Mouse (Mus musculus): ENCODE data around the gene Gps2.
A peak's percentile ranks its signal among the peaks of the same experiment; 100 is the strongest.
"Not testable (repeated sequence)": the region's sequence is repeated elsewhere in the genome, so short reads cannot be mapped to it uniquely, and the experiment has no call there.

The Gps2 gene

DNA sequence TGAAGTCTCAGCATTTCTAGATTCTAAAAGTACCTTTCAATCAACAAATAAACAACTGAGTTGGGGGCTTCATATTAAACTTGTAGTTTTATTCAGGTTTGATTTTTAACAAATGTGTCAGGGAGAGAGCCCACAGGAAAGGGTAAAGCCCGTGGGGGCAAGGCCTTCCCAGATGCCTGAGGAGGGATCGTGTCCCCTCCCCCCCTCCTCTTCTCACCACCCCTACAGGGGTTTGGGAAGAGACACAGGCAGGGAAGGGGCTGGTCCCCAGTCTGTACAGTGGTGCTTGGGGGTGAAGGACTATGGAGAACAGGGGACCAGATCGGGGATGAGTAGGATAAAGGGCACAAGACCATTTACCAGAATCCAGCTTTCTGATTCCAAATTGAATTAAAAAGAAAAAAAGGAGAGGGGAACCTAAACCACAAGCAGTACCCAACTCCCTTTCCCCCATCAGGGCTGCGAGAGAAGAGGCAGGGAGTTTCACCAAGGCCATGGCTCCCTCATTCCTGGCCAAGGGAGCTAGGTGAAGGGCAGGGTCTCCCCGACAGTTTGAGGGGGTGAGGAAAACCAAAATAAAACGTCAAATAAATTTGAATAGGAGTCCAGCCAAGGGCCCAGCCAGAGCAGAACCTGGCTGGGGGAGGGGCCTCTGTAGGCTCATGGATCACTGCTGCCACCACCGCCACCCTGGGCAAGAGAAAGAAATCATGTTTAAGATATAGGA, 3.1 kb downstream of the Gps2 start:
- DNase-seq (ENCODE audit: low spot score) = not testable (repeated sequence)

DNA sequence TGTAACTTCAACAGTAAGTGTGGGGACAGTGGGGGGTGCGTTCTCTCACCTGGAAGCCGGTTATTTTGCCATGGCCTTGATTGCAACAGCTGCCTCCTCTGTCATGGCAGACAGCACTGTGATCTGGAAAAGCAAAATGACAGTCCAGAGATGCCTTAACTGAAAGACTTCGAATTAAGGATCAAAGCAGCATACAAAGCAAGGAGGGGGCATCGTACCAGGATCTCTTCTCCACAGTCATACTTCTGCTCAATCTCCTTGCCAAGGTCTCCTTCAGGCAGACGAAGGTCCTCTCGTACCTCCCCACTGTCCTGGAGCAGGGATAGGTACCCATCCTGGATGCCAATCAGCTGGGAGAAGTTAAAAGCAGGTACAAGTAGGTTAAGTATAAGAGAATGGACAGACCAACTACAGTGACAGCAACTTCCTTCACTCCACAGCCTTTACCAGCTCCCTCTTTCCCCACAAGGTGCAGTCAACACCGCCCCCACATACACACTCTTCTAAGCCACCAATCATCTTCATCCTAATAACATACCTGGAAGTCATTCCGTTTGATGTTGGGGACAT, 3.8 kb downstream of the Gps2 start:
- no peak for DNase-seq (ENCODE audit: low spot score)

DNA sequence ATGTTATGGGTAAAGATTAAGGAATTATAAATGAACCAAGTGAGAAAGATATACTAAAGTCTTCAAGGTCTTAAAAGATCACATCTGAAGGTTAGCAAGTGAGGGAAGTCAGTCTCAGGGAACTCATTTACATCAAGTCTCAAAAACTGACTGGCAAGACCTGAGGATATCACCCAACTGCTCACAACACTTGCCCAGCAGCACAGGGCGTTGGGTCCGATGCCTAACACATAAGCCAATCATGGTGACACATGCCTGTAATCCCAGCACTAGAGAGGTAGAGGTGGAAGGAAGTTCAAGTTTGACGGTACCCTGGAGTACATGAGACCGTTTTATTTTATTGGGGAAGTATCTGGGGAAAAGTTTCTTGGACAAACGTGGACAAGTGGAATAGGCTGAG, 4.4 kb downstream of the Gps2 start:
- no peak for DNase-seq (ENCODE audit: low spot score)

DNA sequence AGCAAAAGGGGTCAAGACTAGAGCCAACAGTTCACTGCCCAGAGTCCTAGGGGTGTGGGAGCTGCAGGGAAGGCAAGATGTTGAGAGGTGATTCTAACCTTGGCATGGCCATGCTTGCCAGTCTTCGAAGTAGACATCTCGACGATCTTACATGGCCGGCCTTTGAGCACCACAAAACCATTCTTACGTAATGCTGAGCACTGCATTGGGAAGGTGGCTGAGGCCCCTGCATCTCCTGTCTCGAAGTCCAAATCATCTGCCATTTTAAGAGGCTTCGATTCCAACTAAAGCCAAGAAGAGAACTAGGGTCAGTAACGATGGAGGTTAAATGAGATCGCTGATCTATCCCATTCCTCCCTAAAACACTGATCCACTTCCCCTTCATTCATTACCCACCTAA, 5.4 kb downstream of the Gps2 start:
- DNase-seq (ENCODE audit: low spot score) = no peak

DNA sequence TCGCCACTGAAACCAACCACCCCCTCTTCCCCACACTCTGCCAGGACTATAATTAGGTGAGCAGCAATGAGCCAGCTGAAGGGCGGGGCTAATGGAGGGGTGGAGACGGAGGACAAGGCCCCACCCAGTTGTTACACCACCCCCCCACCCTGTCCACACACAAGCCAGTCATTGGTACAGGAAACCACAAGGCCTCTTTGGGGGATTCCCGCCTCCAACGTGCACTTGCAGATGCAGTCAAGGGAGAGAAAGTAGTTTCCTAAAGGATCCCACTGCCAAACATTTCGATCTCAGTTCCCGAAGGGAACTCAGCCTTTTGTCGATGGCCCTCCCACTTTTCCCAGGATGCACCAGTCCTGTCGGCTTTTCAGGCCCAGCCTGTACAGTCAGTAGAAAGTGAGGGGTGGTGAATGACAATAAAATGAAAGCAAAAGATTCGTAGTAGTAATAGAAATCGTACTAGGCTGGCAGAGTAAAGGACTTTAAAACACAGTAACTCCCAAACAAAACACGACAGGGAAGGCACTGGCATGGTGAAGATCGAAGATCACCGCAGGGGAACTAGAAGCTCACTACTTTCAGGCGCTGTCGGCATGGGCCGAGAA, 6.1 kb downstream of the Gps2 start:
- peak; percentile 74 for DNase-seq (ENCODE audit: low spot score)

DNA sequence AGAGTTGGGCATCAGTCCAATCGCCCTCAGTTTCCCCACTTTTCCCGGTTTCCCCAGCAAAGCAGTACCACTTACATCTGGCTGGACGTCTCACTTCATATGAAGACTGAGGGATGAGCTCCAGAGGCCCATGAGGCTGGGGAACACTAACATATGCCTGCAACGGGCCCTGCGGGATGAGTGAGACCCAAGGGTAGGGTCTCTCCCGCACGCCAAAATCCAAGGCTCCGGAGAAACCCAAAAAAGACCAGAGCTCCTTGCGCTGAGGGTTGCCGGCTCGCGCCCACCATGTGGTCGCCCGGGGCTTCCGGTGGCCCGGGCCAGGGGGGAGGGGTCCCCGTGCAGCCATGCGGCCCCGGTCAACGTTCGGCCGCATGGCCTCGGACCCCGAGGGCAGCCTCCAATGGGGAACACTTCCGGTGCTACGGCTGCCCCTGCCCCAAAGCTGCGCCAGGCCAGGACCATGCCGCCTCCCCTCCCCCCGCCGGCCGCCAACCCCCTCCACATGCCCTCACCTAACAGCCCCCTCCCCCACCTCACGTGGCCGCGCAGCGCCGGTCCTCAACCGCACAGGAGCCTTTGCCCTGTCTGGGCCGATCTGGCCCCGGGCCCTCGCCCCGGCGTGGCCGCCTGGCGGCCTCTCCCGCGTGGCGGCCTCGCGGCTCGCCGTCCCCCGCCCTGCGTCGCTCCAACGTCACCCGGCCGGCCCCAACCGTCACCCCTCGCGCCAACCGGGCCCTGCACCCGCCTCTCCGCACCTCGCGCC, 6.8 kb downstream of the Gps2 start:
- peak; percentile 42 for DNase-seq (ENCODE audit: low spot score)

DNA sequence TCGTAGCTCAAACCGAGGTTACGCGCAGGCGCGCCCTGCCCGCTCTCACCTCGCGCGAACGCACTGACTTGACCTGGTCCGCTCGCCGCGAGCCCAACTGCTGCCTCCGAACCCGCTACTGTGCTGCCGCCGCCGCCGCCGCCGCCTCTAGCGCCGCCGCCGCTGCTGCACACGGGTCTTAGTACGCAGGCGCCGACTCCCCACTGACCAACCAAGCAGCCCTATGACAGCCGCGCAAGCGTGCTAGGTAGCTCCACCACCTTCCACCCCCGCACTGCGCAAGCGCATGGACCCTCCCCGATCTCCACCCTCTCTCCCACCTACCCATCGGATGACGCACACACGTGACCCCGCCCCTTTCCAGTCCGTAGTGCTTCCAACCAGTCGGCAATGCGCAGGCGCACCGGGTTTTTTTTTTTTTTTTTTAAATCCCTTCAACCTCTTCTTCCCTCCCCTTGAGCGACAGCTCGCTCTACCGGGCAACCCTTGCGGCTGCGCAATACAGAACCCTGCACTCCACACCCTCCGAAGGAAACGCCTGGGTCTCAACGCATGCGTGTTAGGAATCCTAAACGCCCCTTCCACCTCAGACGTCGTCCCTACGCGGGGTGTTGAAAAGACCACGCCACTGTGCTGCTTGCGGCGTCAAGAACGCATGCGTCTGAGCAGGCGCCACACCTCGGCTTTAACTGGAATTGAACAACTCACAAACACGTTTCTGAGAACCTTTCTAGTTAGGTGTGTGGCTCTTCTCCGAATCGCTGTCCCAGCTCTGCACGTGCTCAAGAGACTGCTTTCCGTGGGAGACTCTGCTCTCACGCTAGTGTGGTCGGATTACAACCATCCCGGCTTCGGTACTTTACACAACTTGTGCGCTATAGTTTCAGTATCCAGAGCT, 7.7 kb downstream of the Gps2 start, which contains the start of gene Eif5a:
TSS of gene Eif5a (minus strand) at position 845 of the 898 bp plus-strand sequence.
- peak; percentile 100 for DNase-seq (ENCODE audit: low spot score)

DNA sequence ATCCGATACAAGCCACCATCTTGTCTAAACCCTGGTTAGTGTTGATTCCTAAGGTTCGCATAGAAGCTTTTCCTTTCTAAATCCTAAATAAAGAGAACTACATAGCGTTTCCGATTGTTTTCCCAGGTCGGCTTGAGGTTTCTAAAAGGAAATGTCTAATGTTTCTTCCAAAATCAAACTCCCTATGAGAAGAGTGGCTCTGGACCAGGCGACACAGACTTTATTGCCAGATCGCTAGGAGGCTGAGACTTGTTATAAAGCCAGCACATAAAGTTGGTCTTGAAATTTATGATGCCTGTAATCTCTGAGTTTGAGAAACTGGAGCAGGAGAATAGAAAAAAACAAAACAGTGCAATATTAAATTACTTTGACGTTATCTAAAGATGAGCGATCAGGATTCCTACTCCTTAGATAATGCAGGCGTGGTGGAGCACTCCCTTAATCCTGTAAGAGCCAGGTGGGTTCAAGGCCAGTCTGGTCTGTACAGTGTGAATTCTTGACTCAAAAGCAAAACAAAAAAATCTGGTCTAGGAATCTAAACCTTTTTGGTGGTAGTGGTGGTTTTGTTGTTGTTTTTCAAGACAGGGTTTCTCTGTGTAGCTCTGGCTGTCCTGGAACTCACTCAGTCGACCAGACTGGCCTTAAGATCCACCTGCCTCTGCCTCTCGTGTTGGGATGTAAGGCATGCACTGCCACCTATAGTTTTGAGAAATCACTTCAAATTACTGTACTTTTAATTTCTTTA, 8.5 kb downstream of the Gps2 start:
- no peak for DNase-seq (ENCODE audit: low spot score)

DNA sequence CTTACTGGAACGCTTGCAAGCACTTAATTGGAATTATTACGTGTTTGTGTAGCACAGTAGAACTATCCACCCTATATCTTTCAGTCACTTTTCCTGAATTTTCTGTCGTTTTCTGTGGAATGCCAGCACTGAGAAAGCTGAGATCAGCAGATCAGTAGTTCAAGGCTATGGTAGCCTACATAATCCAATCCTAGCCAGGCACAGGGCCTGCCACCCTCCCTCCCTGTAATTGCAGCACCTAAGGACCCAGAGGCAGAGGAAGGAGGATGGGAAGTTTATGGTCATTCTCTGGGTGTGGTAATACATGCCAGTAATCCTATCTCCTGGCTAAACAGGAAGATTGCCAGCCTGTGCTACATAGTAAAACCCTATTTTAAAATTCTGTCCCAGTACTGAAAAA, 9.1 kb downstream of the Gps2 start:
- no peak for DNase-seq (ENCODE audit: low spot score)

DNA sequence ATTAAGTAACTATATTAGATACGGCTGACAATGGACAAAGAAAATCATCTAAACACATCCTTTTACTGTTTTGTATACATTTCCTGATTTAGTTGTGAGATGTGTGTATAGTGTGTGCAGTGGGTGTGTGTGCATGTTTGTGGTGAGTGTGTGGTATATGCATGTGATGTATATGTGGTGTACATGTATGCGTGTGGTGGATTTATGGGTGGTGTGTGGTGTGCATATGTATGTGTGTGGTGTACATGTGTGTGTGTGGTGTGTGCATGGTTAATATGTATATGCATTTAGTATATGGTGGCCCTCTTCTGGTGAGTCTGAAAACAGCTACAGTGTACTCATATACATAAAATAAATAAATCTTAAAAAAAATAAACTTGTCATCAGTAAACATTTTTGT, 13.8 kb downstream of the Gps2 start:
- DNase-seq (ENCODE audit: low spot score) = no peak

DNA sequence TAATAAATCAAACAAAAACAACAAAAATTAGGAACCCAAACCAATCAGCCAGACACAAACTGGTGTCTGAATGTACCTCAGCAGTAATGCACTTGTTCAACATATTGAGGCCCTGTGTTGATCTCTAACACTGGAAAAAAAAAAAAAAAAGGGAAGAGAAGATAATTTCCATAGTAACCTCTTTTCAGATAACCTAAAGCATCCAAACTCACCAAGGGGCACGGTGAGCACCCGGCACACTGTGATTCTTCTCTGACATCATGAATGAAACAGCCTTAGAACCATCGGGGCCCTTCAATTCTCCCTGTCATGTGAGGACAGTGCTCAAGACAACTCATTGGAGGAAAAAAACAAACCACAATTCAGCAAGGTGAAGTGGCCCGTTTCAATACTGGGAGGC, 16.0 kb downstream of the Gps2 start:
- DNase-seq (ENCODE audit: low spot score) = no peak

DNA sequence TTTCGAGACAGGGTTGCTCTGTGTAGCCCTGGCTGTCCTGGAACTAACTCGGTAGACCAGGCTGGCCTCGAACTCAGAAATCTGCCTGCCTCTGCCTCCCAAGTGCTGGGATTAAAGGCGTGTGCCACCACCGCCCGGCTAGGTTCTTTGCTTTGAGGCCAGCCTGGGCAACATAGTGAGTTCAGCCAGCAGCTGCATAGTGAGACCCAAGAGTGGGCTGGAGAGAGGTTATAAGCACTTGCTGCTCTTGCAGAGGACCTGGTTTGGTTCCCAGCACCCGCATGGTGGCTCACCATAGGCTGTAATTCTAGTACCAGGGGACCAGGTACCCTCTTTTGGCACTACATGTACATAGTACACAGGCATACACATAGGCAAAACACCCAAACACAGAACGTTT, 16.5 kb downstream of the Gps2 start:
- not testable (repeated sequence) for DNase-seq (ENCODE audit: low spot score)

DNA sequence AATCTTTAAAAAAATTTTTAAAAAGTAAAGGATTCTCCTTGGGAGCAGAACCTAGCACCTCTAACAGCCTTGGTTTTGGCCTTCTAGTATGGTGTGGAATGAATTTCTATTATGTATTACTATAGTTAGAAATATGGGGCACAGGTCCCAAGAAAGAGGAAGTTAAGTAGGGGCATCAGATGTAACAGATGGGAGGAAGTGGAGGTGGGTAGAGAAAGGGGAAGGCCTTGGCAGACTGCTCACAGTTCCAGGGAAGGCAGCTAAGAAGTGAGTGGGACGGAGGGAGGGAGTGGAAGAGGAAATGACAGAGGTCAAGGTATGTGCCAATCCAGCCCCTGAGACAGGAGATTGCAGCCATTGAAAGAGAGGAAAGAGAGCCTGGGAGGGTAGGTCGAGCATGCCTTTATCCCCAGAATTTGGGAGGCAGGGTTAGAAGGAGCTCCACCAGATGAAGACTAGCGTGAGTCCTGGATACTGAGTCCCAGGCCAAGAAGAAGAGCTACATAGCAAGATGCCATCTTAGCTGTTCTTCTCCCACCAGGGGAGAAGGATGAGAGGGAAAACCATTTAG, 17.4 kb downstream of the Gps2 start:
- DNase-seq (ENCODE audit: low spot score) = no peak

DNA sequence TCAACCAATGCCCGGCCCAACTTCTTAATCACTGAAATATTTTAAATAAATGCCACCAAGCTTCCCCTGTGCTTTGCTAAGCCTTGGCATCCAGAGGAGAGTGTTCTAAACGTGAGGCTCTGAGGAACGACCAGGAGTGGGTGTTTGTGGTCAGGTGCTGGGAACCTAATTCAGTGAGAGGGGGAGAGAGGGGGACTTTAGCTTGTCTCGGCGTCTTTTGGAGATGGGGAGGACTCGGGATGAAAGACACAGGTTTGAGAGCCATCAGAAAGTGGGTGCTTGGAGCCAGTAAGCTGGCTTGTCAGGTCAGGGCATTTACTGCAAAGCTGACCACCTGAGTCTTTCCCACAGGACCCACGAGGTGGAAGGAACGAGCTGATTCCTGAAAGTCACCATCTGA, 18.1 kb downstream of the Gps2 start:
- no peak for DNase-seq (ENCODE audit: low spot score)

DNA sequence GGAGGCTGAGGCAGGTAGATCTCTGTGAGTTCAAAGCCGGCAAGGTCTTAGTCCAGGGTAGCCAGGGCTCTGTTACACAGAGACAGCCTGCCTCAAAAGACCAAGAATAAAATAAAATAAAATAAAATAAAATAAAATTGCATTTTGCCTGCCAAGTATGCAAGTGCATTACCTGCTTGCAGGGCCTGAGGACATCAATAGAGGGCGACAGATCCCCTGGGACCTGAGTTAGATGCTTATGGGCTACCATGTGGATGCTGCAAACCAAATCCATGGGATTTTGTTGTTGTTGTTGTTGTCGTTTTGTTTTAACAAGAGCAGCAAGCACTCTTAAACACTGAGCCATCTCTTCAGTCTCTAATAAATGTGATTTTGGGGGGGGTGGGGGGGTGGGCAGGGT, 18.6 kb downstream of the Gps2 start:
- peak; percentile 23 for DNase-seq (ENCODE audit: low spot score)

DNA sequence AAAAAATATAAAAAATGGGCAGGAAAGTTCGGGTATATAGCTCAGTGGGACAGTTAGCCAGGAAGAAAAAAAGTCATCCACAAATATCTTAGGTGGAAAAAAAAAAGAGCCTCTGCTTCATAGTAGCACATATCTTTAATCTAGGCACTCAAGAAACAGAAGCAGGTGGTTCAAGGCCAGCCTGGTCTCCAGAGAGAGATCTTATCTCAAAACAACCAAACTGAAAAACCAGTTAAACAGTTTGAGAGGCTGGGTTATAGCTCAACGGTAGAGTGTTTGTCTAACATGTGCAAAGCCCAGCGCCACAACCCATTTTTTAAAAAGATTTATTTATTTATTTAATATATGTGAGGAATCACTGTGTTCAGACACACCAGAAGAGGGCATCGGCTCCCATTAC, 19.4 kb downstream of the Gps2 start:
- no peak for DNase-seq (ENCODE audit: low spot score)

DNA sequence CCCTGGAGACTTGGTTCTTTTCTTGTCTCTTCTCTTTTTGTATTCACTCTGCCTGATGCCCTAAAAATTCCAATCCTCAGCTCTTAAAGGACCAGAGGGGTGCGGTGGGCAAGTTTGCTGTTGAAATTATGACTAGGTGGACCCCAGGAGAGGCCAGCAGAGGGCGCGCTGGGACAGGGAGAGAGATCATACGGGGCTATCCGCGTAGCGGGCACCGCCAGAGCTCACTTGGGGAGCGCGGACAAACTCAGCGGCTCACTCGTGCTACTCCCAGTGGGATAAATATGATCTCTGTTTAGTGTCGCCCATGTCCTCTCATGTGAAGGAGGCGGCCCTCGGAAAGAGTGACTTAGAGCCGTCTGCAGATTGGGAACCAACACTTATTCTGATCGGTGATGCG, 20.5 kb downstream of the Gps2 start:
- peak; percentile 96 for DNase-seq (ENCODE audit: low spot score)

DNA sequence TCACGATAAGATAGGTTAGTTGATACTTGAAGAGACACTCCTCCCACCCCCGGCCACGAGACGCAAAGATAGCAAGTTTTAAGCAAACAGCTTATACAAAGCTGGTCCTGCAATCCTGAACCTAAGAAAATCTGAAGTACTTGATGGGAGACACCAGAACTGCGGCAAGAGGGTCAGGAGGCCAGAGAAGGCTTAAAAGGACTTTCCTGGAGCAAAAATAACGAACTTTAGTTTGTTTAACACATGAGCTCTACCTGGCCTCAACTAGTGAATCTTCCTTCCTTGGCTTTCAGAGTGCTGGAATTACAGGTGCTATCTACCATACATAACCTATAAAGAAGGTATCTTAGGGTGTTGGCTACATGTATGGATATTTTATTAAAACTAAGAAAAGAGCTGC, 21.0 kb downstream of the Gps2 start:
- DNase-seq (ENCODE audit: low spot score) = no peak

DNA sequence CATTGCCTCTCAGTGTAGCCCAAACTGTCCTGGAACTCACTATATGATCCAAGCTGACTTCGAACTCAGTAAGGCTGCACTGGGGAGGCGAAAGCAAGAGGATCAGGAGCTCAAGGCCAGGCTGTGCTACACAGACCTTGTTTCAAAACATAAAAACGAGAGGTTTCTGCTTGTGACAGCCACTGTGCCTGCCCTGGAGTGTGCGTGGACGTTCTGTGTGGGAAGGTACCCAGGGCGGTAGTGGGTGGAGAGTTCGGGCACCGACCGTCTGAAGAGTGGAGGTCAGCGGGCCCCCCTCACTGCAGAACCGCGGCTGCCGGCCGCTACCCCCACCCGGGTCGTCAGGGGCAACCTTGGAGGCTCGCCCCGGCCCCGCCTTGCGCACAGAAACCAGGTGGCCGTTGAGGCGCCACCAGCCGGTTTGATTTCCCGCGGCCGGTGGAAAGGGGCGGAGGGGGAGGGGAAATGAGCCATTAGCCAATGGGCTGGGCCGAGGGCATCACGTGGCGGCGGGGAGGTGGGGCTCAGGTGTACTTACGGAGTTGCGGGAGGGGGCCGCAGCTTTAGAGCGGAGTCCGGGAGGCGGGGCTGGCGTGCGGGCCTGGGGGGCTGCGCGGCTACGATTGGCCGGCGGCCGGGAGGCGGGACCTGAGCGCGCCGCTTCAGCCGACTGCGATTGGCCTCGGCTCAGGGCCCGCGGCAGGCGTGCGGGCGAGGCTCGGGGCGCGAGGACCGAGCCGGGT, 21.6 kb downstream of the Gps2 start, which contains the start of gene Ybx2:
TSS of gene Ybx2 (plus strand) at position 660 of the 743 bp plus-strand sequence.
- peak; percentile 85 for DNase-seq (ENCODE audit: low spot score)

DNA sequence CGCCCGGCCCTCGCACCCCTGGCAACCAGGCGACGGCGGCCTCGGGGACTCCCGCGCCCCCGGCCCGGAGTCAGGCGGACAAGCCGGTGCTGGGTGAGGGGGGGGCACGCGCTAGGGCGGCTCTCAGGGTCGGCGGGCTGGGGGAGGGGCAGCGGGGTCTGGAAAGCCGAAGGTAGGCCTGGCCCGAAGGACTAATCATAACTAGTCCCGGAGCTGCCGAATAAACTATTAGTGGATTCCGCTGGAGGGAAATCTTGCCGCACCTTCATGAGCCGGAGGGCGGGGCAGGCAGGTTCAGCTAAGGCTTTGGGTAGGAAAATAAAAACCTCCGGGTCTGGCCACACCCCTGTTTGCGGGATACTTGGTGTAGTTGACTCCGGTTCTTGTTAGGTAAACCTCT, 22.5 kb downstream of the Gps2 start:
- no peak for DNase-seq (ENCODE audit: low spot score)

Data from retina, embryonic 14.5 days (tissue).